Mouse (Mus musculus) CH12F3 (cell line): ENCODE measurements around the gene Trir.

ENCODE experiments used
- in situ Hi-C: fragments of 300-500 bp; cut with MboI; formaldehyde crosslinking; loops from 2 replicates; pipeline ENCODE4 v1.14.3; 2020; ENCODE audit warnings: low sequenced_read_pairs

The Trir gene

GRCm38 (mm10) chr8:85026670-85027515, at the start of gene Trir:
Gene Trir, plus strand, starts transcription at chr8:85026823.
- in situ Hi-C loops, result no loop called here

GRCm38 (mm10) chr8:84977435-84978247, 49.0 kb upstream of the Trir start:
- in situ Hi-C loops, result no loop called here

GRCm38 (mm10) chr8:84978248-84978940, 48.2 kb upstream of the Trir start, which contains the start of gene Junb:
Gene Junb, minus strand, starts transcription at chr8:84978718.
- in situ Hi-C loops, result no loop called here

GRCm38 (mm10) chr8:84979599-84980421, 46.8 kb upstream of the Trir start:
- in situ Hi-C loops, result no loop called here

GRCm38 (mm10) chr8:84980622-84981358, 45.8 kb upstream of the Trir start:
- in situ Hi-C loops, result no loop called here

- in situ Hi-C loops, result no loop called here
Measured at GRCm38 (mm10) chr8:84981644-84982498, 44.8 kb upstream of the Trir start.

- in situ Hi-C loops, result no loop called here
Measured at GRCm38 (mm10) chr8:84982499-84983011, 44.1 kb upstream of the Trir start.

GRCm38 (mm10) chr8:84984294-84985048, 42.2 kb upstream of the Trir start:
- in situ Hi-C loops, result no loop called here

- in situ Hi-C loops, result no loop called here
Measured at GRCm38 (mm10) chr8:84985049-84985683, 41.5 kb upstream of the Trir start.

GRCm38 (mm10) chr8:84985684-84986378, 40.8 kb upstream of the Trir start:
- in situ Hi-C loops, result no loop called here

GRCm38 (mm10) chr8:84986379-84986945, 40.2 kb upstream of the Trir start:
- in situ Hi-C loops, result no loop called here

GRCm38 (mm10) chr8:84987388-84987787, 39.2 kb upstream of the Trir start:
- in situ Hi-C loops, result no loop called here

- in situ Hi-C loops, result no loop called here
Measured at GRCm38 (mm10) chr8:84987903-84988302, 38.7 kb upstream of the Trir start.

GRCm38 (mm10) chr8:84989311-84989731, 37.3 kb upstream of the Trir start:
- in situ Hi-C loops, result no loop called here

GRCm38 (mm10) chr8:84989810-84990209, 36.8 kb upstream of the Trir start:
- in situ Hi-C loops, result no loop called here

- in situ Hi-C loops, result no loop called here
Measured at GRCm38 (mm10) chr8:84990349-84990748, 36.3 kb upstream of the Trir start, which contains the start of gene Hook2. Gene Hook2, plus strand, starts transcription at chr8:84990603.
